Mouse (Mus musculus) brown adipose tissue, adult 24 weeks (tissue): ENCODE measurements at regions not wholly inside any gene's neighbourhood (a gene's known extent, or its start where the extent isn't known, plus 50 kb on each side); places are given as distances from the start of the nearest gene placed in this dataset.

Experiments
- H3K27ac ChIP-seq: fragments of 200-500 bp; replicated peaks from 2 replicates; pipeline ENCODE4 v1.5.1; 2012; ENCODE audit warnings: low read depth, mild to moderate bottlenecking, low read length
- H3K4me1 ChIP-seq: fragments of 200-500 bp; 2 replicates; pipeline ENCODE4 v1.6.1; 2012; ENCODE audit warnings: low read length, mixed read lengths; ENCODE audit not compliant: control insufficient read depth, insufficient read depth, insufficient read length
- H3K4me3 ChIP-seq: fragments of 200-500 bp; 2 replicates; pipeline ENCODE4 v1.5.1; 2012; ENCODE audit warnings: low read depth, mild to moderate bottlenecking, low read length, moderate library complexity; ENCODE audit not compliant: insufficient read depth

DNA sequence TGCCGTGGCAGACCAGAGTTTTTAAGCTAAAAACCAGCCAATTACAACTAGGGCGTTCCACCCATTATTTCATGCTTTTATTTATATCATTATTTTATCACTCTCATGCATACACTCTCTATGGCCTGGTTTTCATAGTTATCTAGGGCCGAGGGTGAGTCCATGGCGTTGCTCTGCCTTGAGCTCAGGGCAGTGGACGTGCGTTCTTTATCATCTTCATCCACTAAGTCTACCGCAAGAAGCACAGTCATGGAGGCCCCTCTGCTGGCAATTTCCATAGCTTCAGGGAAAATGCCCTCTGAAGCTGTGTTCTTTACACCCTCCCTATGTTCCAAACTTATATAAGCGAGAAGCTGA lies 67.0 kb upstream of the Vrk1 start:
- Histone ChIP-seq H3K4me1 (no peaks in the 10 kb centered on the region), H3K27ac (no peak overlapping the region), H3K4me3 (no peak overlapping the region)

DNA sequence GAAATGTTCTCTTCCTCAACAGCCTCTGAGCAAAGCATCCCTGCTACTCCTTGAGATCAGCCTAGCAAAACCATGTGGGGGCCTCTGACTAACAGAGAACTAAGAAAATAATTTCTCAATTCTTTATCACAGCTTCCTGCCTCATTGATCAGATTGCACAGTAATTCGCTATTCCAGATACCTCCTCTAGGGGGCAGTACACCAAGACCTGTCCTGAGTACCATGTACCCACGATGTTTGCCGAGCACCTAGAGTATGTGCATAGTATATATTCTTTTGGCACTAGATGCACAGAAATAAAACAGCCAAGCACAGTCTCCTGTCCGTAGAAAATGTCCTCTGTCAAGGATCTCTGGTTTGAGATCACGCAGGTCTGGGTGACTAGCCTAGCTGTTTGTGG lies 62.7 kb upstream of the Vrk1 start:
- Histone ChIP-seq H3K4me3 (no peak overlapping the region), H3K4me1 (no peaks in the 10 kb centered on the region), H3K27ac (no peak overlapping the region)

- H3K27ac ChIP-seq = no peak overlapping the region
- no peaks in the 10 kb centered on the region for H3K4me1 ChIP-seq
- no peak overlapping the region for H3K4me3 ChIP-seq
Observed at GRCm38 (mm10) chr12:105948322-105948721, 61.7 kb upstream of the Vrk1 start.

DNA sequence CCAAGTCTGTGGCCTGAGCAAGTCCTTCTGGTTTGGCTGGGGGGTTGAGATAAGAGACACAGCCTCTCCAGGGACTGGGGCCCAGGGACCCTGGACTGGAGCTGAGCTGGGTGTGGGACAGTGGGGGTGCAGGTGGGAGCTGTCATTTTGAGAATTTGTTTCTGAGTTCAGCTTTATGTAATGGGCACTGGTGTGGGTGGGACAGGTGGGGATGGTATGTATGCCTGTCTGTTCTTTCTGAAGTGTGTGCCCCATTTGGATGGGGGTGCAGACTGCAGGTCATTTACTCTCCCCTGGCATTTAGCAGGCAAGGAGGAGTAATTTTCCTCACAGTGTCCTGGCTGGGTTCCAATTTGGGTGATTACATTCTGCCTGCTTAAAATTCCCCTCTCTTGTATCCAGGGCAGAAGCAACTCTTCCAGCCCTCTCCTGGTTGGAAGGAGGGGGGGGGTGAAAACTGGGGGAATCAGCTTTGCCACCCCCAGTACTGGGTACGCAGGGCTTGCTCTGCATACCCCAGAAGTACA lies 54.2 kb upstream of the Vrk1 start:
- no peak overlapping the region for H3K4me3 ChIP-seq
- H3K27ac ChIP-seq = no peak overlapping the region
- no peaks in the 10 kb centered on the region for H3K4me1 ChIP-seq

- Histone ChIP-seq H3K4me3 (no peak overlapping the region), H3K27ac (no peak overlapping the region), H3K4me1 (no peaks in the 10 kb centered on the region)
Observed at GRCm38 (mm10) chr12:105959756-105960155, 50.3 kb upstream of the Vrk1 start.
